Mouse (Mus musculus) E14TG2a.4 (cell line): Measurements from ENCODE around the gene Tomm5.

ENCODE experiments used
- CTCF ChIP-seq: conservative IDR thresholded peaks from 2 replicates; pipeline ENCODE4 v1.5.1; 2014; ENCODE audit warnings: low read length
- NANOG ChIP-seq: IDR thresholded peaks from 2 replicates; pipeline ENCODE4 v1.6.1; 2014; ENCODE audit warnings: borderline replicate concordance, low read length, mixed read lengths
- POU5F1 ChIP-seq: IDR thresholded peaks from 2 replicates; pipeline ENCODE4 v1.6.1; 2014; ENCODE audit warnings: low read length, borderline replicate concordance

GRCm38 (mm10) chr4:45134471-45134870, 26.6 kb upstream of the Tomm5 start:
- no peak for TF ChIP-seq CTCF
- TF ChIP-seq POU5F1 = no peak
- TF ChIP-seq NANOG = no peak
